In genomic region chr17:10840148-10840707, GRCm38 (mm10) we compare ENCODE assay signal across 8 mouse cellular contexts. TPM values are rescaled to one million over a fixed set of nuclear protein-coding genes. Genes with fewer than 3 reads are reported as not detected.
DNase-seq lines count a peak whose midpoint lies in the region; ATAC-seq lines count a peak whose summit lies in the region.

Gene Pacrg, minus strand, starts transcription at chr17:10840311.
Gene Prkn, plus strand, starts transcription at chr17:10840384.

- H3K4me3 ChIP-seq in hindbrain, embryonic 14.5 days (replicated peaks; ENCODE audit: low read length), result peak within 1 kb of the TSS; percentile 59

- H3K4me1 ChIP-seq in hindbrain, embryonic 14.5 days (replicated peaks; ENCODE audit: control insufficient read depth, insufficient read depth, low read length), result no peaks in the 10 kb centered on the region

- peak within 1 kb of the TSS; percentile 71 for H3K4me2 ChIP-seq in hindbrain, embryonic 14.5 days (replicated peaks)

- peak within 1 kb of the TSS; percentile 78 for H3K27ac ChIP-seq in hindbrain, embryonic 14.5 days

- under 1% methylated on average over 56 of the region's 58 CpGs for WGBS in hindbrain, embryonic 14.5 days

- no peaks in the 10 kb centered on the region for H3K27me3 ChIP-seq in hindbrain, embryonic 14.5 days (ENCODE audit: control insufficient read depth, insufficient read depth, low read length)

- no peaks in the 10 kb centered on the region for H3K9me3 ChIP-seq in hindbrain, embryonic 14.5 days (ENCODE audit: control insufficient read depth, low read length)

- H3K36me3 ChIP-seq in hindbrain, embryonic 14.5 days (replicated peaks; ENCODE audit: control insufficient read depth, insufficient read depth), result no peaks in the 10 kb centered on the region

- peak; percentile 99 for DNase-seq in R1 (ENCODE audit: low read depth, low spot score)
- DNase-seq in cerebellum, postnatal 25 days, result peak; percentile 98
- peak; percentile 89 to 94 for DNase-seq in frontal cortex, postnatal 25 days (ENCODE audit: low spot score in 2 of 2)
- peak; percentile 100 for DNase-seq in hindbrain, embryonic 14.5 days (ENCODE audit: low spot score)
- DNase-seq in layer of hippocampus, postnatal 36 days, result peak; percentile 98
- DNase-seq in lung, postnatal 36 days, result peak; percentile 99
- peak; percentile 99 for DNase-seq in retina, postnatal 1 day
- DNase-seq in urinary bladder, adult 18-20 months (ENCODE audit: low spot score in 2 of 2), result peak; percentile 90 to 98

- peak within 1 kb of the TSS; percentile 67 for H3K9ac ChIP-seq in hindbrain, embryonic 14.5 days

- peak; percentile 97 for ATAC-seq in hindbrain, embryonic 14.5 days (ENCODE audit: low FRiP score)

RNA-seq across cellular contexts. Expression of gene Pacrg, which starts in this region (rescaled TPM):
- polyA plus RNA-seq in hindbrain, embryonic 14.5 days (2014; fragmentation: Nextera tagmentation; extraction: Ambion mirVana), result 18.6 and 21.9 TPM in 2 replicates
- total RNA-seq in layer of hippocampus, postnatal 36 days (2021), result 10 to 100 TPM; 24.1 to 26.2 TPM

RNA-seq across cellular contexts. Expression of gene Prkn, which starts in this region (rescaled TPM):
- 4.0 and 4.4 TPM in 2 replicates for polyA plus RNA-seq in hindbrain, embryonic 14.5 days (2014; fragmentation: Nextera tagmentation; extraction: Ambion mirVana)
- 10 to 100 TPM; 17.3 to 17.9 TPM for total RNA-seq in layer of hippocampus, postnatal 36 days (2021)

Comparison
In these comparisons a context has a peak if more than half of its experiments do, and no peak if none do; other contexts are left out.
1. Peak in every context shown above with its lines: DNase-seq, ATAC-seq, H3K4me3 ChIP-seq and H3K27ac ChIP-seq.